Mouse (Mus musculus): ENCODE data around the gene Pex16.

Gene Pex16

GRCm38 (mm10) chr2:92370375-92370774 is 4.1 kb upstream of the Pex16 start:
- in situ Hi-C loops (cut with MboI, MseI) = no loop called here

GRCm38 (mm10) chr2:92370821-92371805 is 3.4 kb upstream of the Pex16 start:
- in situ Hi-C loops (cut with MboI, MseI) = no loop called here

GRCm38 (mm10) chr2:92371971-92372690 is 2.3 kb upstream of the Pex16 start:
- in situ Hi-C loops (cut with MboI, MseI) = no loop called here

GRCm38 (mm10) chr2:92372767-92373436 is 1.6 kb upstream of the Pex16 start:
- in situ Hi-C loops (cut with MboI, MseI) = no loop called here

GRCm38 (mm10) chr2:92373437-92373813 is 1.1 kb upstream of the Pex16 start:
- in situ Hi-C loops (cut with MboI, MseI) = no loop called here

GRCm38 (mm10) chr2:92375099-92375623 is 685 bp downstream of the Pex16 start:
- in situ Hi-C loops (cut with MboI, MseI) = loop anchor here (5.0 kb wide), 1 partner anchor 57 kb away; the partner anchor contains the start of gene Cry2

- in situ Hi-C loops (cut with MboI, MseI) = loop anchor here (5.0 kb wide), 1 partner anchor 57 kb away; the partner anchor contains the start of gene Cry2
These were observed 1.3 kb downstream of the Pex16 start for GRCm38 (mm10) chr2:92375788-92376187.

- in situ Hi-C loops (cut with MboI, MseI) = loop anchor here (5.0 kb wide), 1 partner anchor 56 kb away; the partner anchor contains the start of gene Cry2
These were observed 1.8 kb downstream of the Pex16 start for GRCm38 (mm10) chr2:92376300-92376699.

GRCm38 (mm10) chr2:92377320-92377719 is 2.8 kb downstream of the Pex16 start:
- in situ Hi-C loops (cut with MboI, MseI) = loop anchor here (5.0 kb wide), 1 partner anchor 55 kb away; the partner anchor contains the start of gene Cry2

GRCm38 (mm10) chr2:92379783-92380494 is 5.5 kb downstream of the Pex16 start:
- in situ Hi-C loops (cut with MboI, MseI) = loop anchor here (5.0 kb wide), 1 partner anchor 52 kb away; the partner anchor contains the start of gene Cry2

- in situ Hi-C loops (cut with MboI, MseI) = no loop called here
These were observed 6.1 kb downstream of the Pex16 start for GRCm38 (mm10) chr2:92380495-92381050.

GRCm38 (mm10) chr2:92381161-92381560 is 6.7 kb downstream of the Pex16 start:
- in situ Hi-C loops (cut with MboI, MseI) = no loop called here

GRCm38 (mm10) chr2:92381901-92382588 is 7.6 kb downstream of the Pex16 start, which contains the start of gene 1700029I15Rik:
1700029I15Rik (plus strand) TSS chr2:92382538.
- in situ Hi-C loops (cut with MboI, MseI) = no loop called here

- in situ Hi-C loops (cut with MboI, MseI) = no loop called here
These were observed 8.3 kb downstream of the Pex16 start for GRCm38 (mm10) chr2:92382759-92383158.

- in situ Hi-C loops (cut with MboI, MseI) = no loop called here
These were observed 9.6 kb downstream of the Pex16 start for GRCm38 (mm10) chr2:92384101-92384500.

GRCm38 (mm10) chr2:92385113-92386051 is 10.9 kb downstream of the Pex16 start:
- in situ Hi-C loops (cut with MboI, MseI) = no loop called here

GRCm38 (mm10) chr2:92386821-92387570 is 12.5 kb downstream of the Pex16 start:
- in situ Hi-C loops (cut with MboI, MseI) = no loop called here

- in situ Hi-C loops (cut with MboI, MseI) = no loop called here
These were observed 13.2 kb downstream of the Pex16 start for GRCm38 (mm10) chr2:92387646-92388045.
